Mouse (Mus musculus) liver, embryonic 14.5 days (tissue): ENCODE measurements around the gene Zmynd12. TPM values are rescaled to one million over a fixed set of nuclear protein-coding genes. Genes with fewer than 3 reads are reported as not detected.

ENCODE experiments used
- ATAC-seq: fragments of 200-750 bp; cut with Nextera tagmentation; 2 replicates; pipeline ENCODE4 v1.8.0; 2017; ENCODE audit warnings: moderate number of reproducible peaks, mild to moderate bottlenecking, moderate library complexity; ENCODE audit not compliant: insufficient read depth
- DNase-seq, 3 experiments: peaks; one replicate each; pipeline ENCODE4 v3.0.0-alpha.2; 2012 to 2013; ENCODE audit warnings: low read depth in 3 of 3, low spot score in 3 of 3
- H3K27ac ChIP-seq: fragments of 300-500 bp; sonication (generic); 2 replicates; pipeline ENCODE4 v1.5.1; 2014; ENCODE audit warnings: moderate library complexity, mild to moderate bottlenecking, control low read depth, inconsistent platforms
- H3K27me3 ChIP-seq: fragments of 300-500 bp; sonication (generic); 2 replicates; pipeline ENCODE4 v1.6.1; 2014; ENCODE audit warnings: mild to moderate bottlenecking, low read length, moderate library complexity; ENCODE audit not compliant: control insufficient read depth, insufficient read depth
- H3K36me3 ChIP-seq: fragments of 300-500 bp; sonication (generic); replicated peaks from 2 replicates; pipeline ENCODE4 v1.6.1; 2014; ENCODE audit warnings: low read depth; ENCODE audit not compliant: control insufficient read depth, insufficient read depth
- H3K4me1 ChIP-seq, 2 experiments: fragments of 200-500 bp in 1 of 2; fragments of 300-500 bp in 1 of 2; sonication (generic) in 1 of 2; replicated peaks; 2 replicates each; pipeline ENCODE4 v1.6.1; 2012 to 2014; ENCODE audit warnings: antibody characterized with exemption in 1 of 2, inconsistent platforms in 1 of 2, low read length in 1 of 2; ENCODE audit not compliant: control insufficient read depth in 2 of 2, insufficient read depth in 2 of 2
- H3K4me2 ChIP-seq: fragments of 300-500 bp; sonication (generic); 2 replicates; pipeline ENCODE4 v1.6.1; 2014; ENCODE audit warnings: low read depth, mild to moderate bottlenecking, control low read depth, moderate library complexity
- H3K4me3 ChIP-seq, 2 experiments: fragments of 200-500 bp in 1 of 2; fragments of 300-500 bp in 1 of 2; sonication (generic) in 1 of 2; 2 replicates each; pipeline ENCODE4 v1.5.1; 2012 to 2014; ENCODE audit warnings: low read depth in 2 of 2, low read length in 2 of 2, mild to moderate bottlenecking in 2 of 2, control low read depth in 1 of 2, inconsistent platforms in 1 of 2, moderate library complexity in 1 of 2; ENCODE audit not compliant: insufficient read depth in 1 of 2
- H3K9ac ChIP-seq: fragments of 300-500 bp; sonication (generic); replicated peaks from 2 replicates; pipeline ENCODE4 v1.6.1; 2014; ENCODE audit warnings: mild to moderate bottlenecking, control low read depth, moderate library complexity
- H3K9me3 ChIP-seq: fragments of 300-500 bp; sonication (generic); 2 replicates; pipeline ENCODE4 v1.6.1; 2016; ENCODE audit warnings: low read length, mixed read lengths; ENCODE audit not compliant: control insufficient read depth
- CTCF ChIP-seq: IDR thresholded peaks from 2 replicates; pipeline ENCODE4 v1.5.1; 2016; ENCODE audit warnings: antibody characterized with exemption, low read depth, control low read depth
- EP300 ChIP-seq: IDR thresholded peaks from 2 replicates; pipeline ENCODE4 v1.6.1; 2016; ENCODE audit warnings: antibody characterized with exemption, low read depth
- WGBS: fragments of 180-500 bp; shearing (Covaris S2); extraction: QIAGEN DNeasy Blood & Tissue Kit; methylation state at CpG from one replicate; pipeline ENCODE4 v1.1.7; 2014; ENCODE audit not compliant: insufficient replicate concordance; 5-methylcytosine and 5-hydroxymethylcytosine counted together
- polyA plus RNA-seq, 2 experiments: library from polyadenylated mRNA; depleted of rRNA in 1 of 2; stranded (reverse) in 1 of 2; unstranded in 1 of 2; fragments of >200 nt; fragmentation: Nextera tagmentation in 1 of 2; extraction: Ambion mirVana in 1 of 2; gene quantifications; 2 replicates each; pipeline versions ENCODE4 v1.2.1 to v1.2.3; 2012 to 2014

The Zmynd12 gene
- polyA plus RNA-seq, 2 experiments, result 0.06 to 0.15 TPM

DNA sequence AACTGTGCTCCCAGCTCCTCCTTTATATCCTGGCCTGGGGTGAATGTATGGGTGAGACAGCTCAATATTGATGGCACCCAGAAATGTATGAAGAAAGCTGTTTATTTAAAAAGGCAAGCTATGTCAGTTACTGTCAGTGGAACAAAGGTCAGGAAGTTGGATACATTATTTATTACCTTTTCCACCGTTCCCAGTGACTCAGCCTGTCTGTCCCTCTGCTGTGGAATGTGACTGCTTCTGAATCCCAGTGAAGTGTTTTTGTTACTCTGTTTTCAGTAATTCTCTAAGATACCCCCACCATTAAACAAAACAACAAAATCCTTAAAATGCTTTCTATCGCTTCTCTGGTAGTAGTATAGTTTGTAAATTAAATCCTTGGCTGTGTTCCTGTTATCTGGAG is 3.0 kb downstream of the Zmynd12 start:
- H3K27me3 ChIP-seq, result no peaks in the 10 kb centered on the region
- H3K36me3 ChIP-seq, result no peaks in the 10 kb centered on the region
- peaks cover 27 to 28% of the 10 kb centered on the region in 2 experiments for H3K4me1 ChIP-seq
- WGBS, result 34% methylated on average over 2 of the region's 2 CpGs
- peak overlapping the region; percentile 16; the same call in 1 of the 2 replicates for H3K4me2 ChIP-seq
- ATAC-seq, result no peak
- H3K9ac ChIP-seq, result peak overlapping the region; percentile 34
- no peak overlapping the region for H3K4me3 ChIP-seq
- no peaks in the 10 kb centered on the region for H3K9me3 ChIP-seq
- H3K27ac ChIP-seq, result peak overlapping the region; percentile 38
- TF ChIP-seq EP300 (no peak), CTCF (no peak)
- DNase-seq, result no peak

GRCm38 (mm10) chr4:119427680-119428079 is 5.1 kb downstream of the Zmynd12 start:
- no peak overlapping the region for H3K9ac ChIP-seq
- H3K4me3 ChIP-seq, result no peak overlapping the region
- no peak overlapping the region for H3K27ac ChIP-seq
- WGBS, result 55% methylated on average over 2 of the region's 2 CpGs
- no peak overlapping the region for H3K4me2 ChIP-seq
- H3K27me3 ChIP-seq, result no peaks in the 10 kb centered on the region
- H3K4me1 ChIP-seq, result peaks cover 20 to 25% of the 10 kb centered on the region in 2 experiments
- no peaks in the 10 kb centered on the region for H3K9me3 ChIP-seq
- ATAC-seq, result no peak
- TF ChIP-seq CTCF, result no peak
- no peak for TF ChIP-seq EP300
- no peak for DNase-seq
- H3K36me3 ChIP-seq, result no peaks in the 10 kb centered on the region

- H3K4me2 ChIP-seq, result peak overlapping the region; percentile 34
- H3K36me3 ChIP-seq, result no peaks in the 10 kb centered on the region
- 27% methylated on average over 5 of the region's 5 CpGs for WGBS
These were observed 8.1 kb downstream of the Zmynd12 start for GRCm38 (mm10) chr4:119430678-119431077.

GRCm38 (mm10) chr4:119437936-119438335 is 15.3 kb downstream of the Zmynd12 start:
- Histone ChIP-seq H3K4me2 (no peak overlapping the region), H3K27ac (no peak overlapping the region), H3K27me3 (no peaks in the 10 kb centered on the region), H3K4me3 (no peak overlapping the region), H3K9ac (no peak overlapping the region), H3K36me3 (no peaks in the 10 kb centered on the region), H3K4me1 (no peaks in the 10 kb centered on the region; a peak in 1 of 4 replicates), H3K9me3 (no peaks in the 10 kb centered on the region)
- 63% methylated on average over 2 of the region's 2 CpGs for WGBS
- DNase-seq (no peak), ATAC-seq (no peak)
- no peak for TF ChIP-seq EP300
- no peak for TF ChIP-seq CTCF

More at GRCm38 (mm10) chr4:119430678-119431077, 8.1 kb downstream of the Zmynd12 start:
- no peak overlapping the region for H3K9ac ChIP-seq
- TF ChIP-seq CTCF (peak; percentile 82), EP300 (no peak)
- no peaks in the 10 kb centered on the region for H3K9me3 ChIP-seq
- peak overlapping the region in 1 of 2 experiments; percentile 12; a peak in 1 of 4 replicates for H3K4me3 ChIP-seq
- no peak overlapping the region for H3K27ac ChIP-seq
- peaks cover 3 to 6% of the 10 kb centered on the region in 2 experiments for H3K4me1 ChIP-seq
- ATAC-seq, result peak; percentile 52; the same call in 1 of the 2 replicates
- DNase-seq, result no peak
- H3K27me3 ChIP-seq, result no peaks in the 10 kb centered on the region

DNA sequence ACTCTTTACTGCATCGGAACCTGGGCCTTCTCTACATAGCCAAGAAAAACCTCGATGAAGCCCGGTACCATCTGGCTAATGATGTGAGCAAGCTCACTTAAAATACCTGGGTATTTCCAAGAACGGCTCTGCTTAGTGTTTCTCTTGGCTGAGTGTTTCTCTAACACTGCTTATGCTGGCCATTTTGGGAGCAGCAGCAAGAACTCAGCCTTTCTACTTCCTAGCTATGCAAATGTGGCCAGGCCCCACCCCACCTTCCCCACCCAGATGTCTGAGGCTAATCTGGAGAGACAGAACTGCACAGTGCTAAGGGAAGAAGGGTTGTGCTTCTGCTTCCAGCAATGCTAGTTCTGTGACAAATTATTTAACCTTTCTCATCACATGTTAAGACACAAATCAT is 19.2 kb downstream of the Zmynd12 start:
- WGBS, result 77% methylated on average over 4 of the region's 4 CpGs
- TF ChIP-seq CTCF (no peak), EP300 (no peak)
- H3K27me3 ChIP-seq, result no peaks in the 10 kb centered on the region
- ATAC-seq, result no peak
- no peaks in the 10 kb centered on the region for H3K9me3 ChIP-seq
- H3K36me3 ChIP-seq, result no peaks in the 10 kb centered on the region
- no peak overlapping the region for H3K4me2 ChIP-seq
- no peaks in the 10 kb centered on the region; a peak in 1 of 4 replicates for H3K4me1 ChIP-seq
- no peak overlapping the region for H3K9ac ChIP-seq
- no peak for DNase-seq
- no peak overlapping the region for H3K4me3 ChIP-seq
- no peak overlapping the region for H3K27ac ChIP-seq
